Mouse (Mus musculus) forebrain, embryonic 14.5 days (tissue): ENCODE results near the gene Mcfd2. TPM values are rescaled to one million over a fixed set of nuclear protein-coding genes. Genes with fewer than 3 reads are reported as not detected.

Source experiments
- ATAC-seq: fragments of 200-750 bp; cut with Nextera tagmentation; 2 replicates; pipeline ENCODE4 v1.8.0; 2017; ENCODE audit warnings: mild to moderate bottlenecking, moderate library complexity
- DNase-seq: peaks from one replicate; pipeline ENCODE4 v3.0.0-alpha.2; 2015; ENCODE audit warnings: low spot score
- H3K27ac ChIP-seq: fragments of 300-500 bp; sonication (generic); 2 replicates; pipeline ENCODE4 v1.5.1; 2014; ENCODE audit warnings: low read depth, mild to moderate bottlenecking, control low read depth, low read length, moderate library complexity
- H3K27me3 ChIP-seq: fragments of 300-500 bp; sonication (generic); replicated peaks from 2 replicates; pipeline ENCODE4 v1.6.1; 2014; ENCODE audit warnings: low read length, control low read depth, mixed read lengths; ENCODE audit not compliant: control insufficient read depth, insufficient read depth
- H3K36me3 ChIP-seq: fragments of 300-500 bp; sonication (generic); 2 replicates; pipeline ENCODE4 v1.6.1; 2014; ENCODE audit warnings: low read length, control low read depth; ENCODE audit not compliant: control insufficient read depth, insufficient read depth
- H3K4me1 ChIP-seq: fragments of 300-500 bp; sonication (generic); 2 replicates; pipeline ENCODE4 v1.6.1; 2014; ENCODE audit warnings: antibody characterized with exemption, low read length, control low read depth; ENCODE audit not compliant: control insufficient read depth, insufficient read depth
- H3K4me2 ChIP-seq: fragments of 300-500 bp; sonication (generic); 2 replicates; pipeline ENCODE4 v1.6.1; 2014; ENCODE audit warnings: mild to moderate bottlenecking, control low read depth, low read length
- H3K4me3 ChIP-seq: fragments of 300-500 bp; sonication (generic); 2 replicates; pipeline ENCODE4 v1.5.1; 2014; ENCODE audit warnings: low read depth, low read length, control low read depth
- H3K9ac ChIP-seq: fragments of 300-500 bp; sonication (generic); 2 replicates; pipeline ENCODE4 v1.6.1; 2014; ENCODE audit warnings: mild to moderate bottlenecking, low read length, control low read depth, moderate library complexity
- H3K9me3 ChIP-seq: fragments of 300-500 bp; sonication (generic); replicated peaks from 2 replicates; pipeline ENCODE4 v1.6.1; 2016; ENCODE audit warnings: low read length, control low read depth, mixed read lengths; ENCODE audit not compliant: control insufficient read depth
- WGBS: fragments of 180-500 bp; shearing (Covaris S2); extraction: QIAGEN DNeasy Blood & Tissue Kit; methylation state at CpG from one replicate; pipeline ENCODE4 v1.1.7; 2014; 5-methylcytosine and 5-hydroxymethylcytosine counted together
- polyA plus RNA-seq: library from polyadenylated mRNA; unstranded; fragments of >200 nt; fragmentation: Nextera tagmentation; extraction: Ambion mirVana; gene quantifications from 2 replicates; pipeline ENCODE4 v1.2.1, GENCODE M21; 2014

The Mcfd2 gene
- polyA plus RNA-seq, 1 experiment from 2014 or later: 63.4 TPM

GRCm38 (mm10) chr17:87235019-87235418 lies 30.7 kb downstream of the Mcfd2 start:
- no peak for DNase-seq
- Histone ChIP-seq H3K27ac (no peak overlapping the region), H3K4me3 (no peak overlapping the region), H3K9ac (no peak overlapping the region), H3K36me3 (no peaks in the 10 kb centered on the region), H3K4me1 (no peaks in the 10 kb centered on the region), H3K27me3 (no peaks in the 10 kb centered on the region), H3K9me3 (no peaks in the 10 kb centered on the region), H3K4me2 (no peak overlapping the region)
- ATAC-seq: no peak
- WGBS: 93% methylated on average over 6 of the region's 6 CpGs

GRCm38 (mm10) chr17:87227878-87228277 lies 37.9 kb downstream of the Mcfd2 start:
- ATAC-seq (no peak), DNase-seq (no peak)
- no peaks in the 10 kb centered on the region for H3K36me3 ChIP-seq
- H3K4me3 ChIP-seq: no peak overlapping the region
- no peaks in the 10 kb centered on the region for H3K9me3 ChIP-seq
- H3K27ac ChIP-seq: no peak overlapping the region
- WGBS: 79% methylated on average over 4 of the region's 4 CpGs
- H3K9ac ChIP-seq: no peak overlapping the region
- H3K4me1 ChIP-seq: no peaks in the 10 kb centered on the region
- no peak overlapping the region for H3K4me2 ChIP-seq
- no peaks in the 10 kb centered on the region for H3K27me3 ChIP-seq

GRCm38 (mm10) chr17:87226079-87226640 lies 39.6 kb downstream of the Mcfd2 start:
- Histone ChIP-seq H3K9ac (no peak overlapping the region), H3K27me3 (no peaks in the 10 kb centered on the region), H3K4me1 (no peaks in the 10 kb centered on the region), H3K4me3 (no peak overlapping the region), H3K27ac (no peak overlapping the region), H3K9me3 (no peaks in the 10 kb centered on the region), H3K4me2 (no peak overlapping the region), H3K36me3 (no peaks in the 10 kb centered on the region)
- ATAC-seq: no peak
- 77% methylated on average over 10 of the region's 10 CpGs for WGBS
- no peak for DNase-seq

GRCm38 (mm10) chr17:87225384-87225783 lies 40.4 kb downstream of the Mcfd2 start:
- ATAC-seq: no peak
- Histone ChIP-seq H3K9ac (no peak overlapping the region), H3K4me3 (no peak overlapping the region), H3K27me3 (no peaks in the 10 kb centered on the region), H3K36me3 (no peaks in the 10 kb centered on the region), H3K9me3 (no peaks in the 10 kb centered on the region), H3K4me2 (no peak overlapping the region), H3K4me1 (no peaks in the 10 kb centered on the region), H3K27ac (no peak overlapping the region)
- WGBS: 89% methylated on average over 9 of the region's 9 CpGs
- no peak for DNase-seq

- 36% methylated on average over 2 of the region's 2 CpGs for WGBS
These were observed 41.3 kb downstream of the Mcfd2 start for GRCm38 (mm10) chr17:87224461-87224860.

GRCm38 (mm10) chr17:87219456-87219855 lies 46.3 kb downstream of the Mcfd2 start:
- DNase-seq (no peak), ATAC-seq (no peak)
- Histone ChIP-seq H3K27ac (no peak overlapping the region), H3K9me3 (no peaks in the 10 kb centered on the region), H3K36me3 (no peaks in the 10 kb centered on the region), H3K9ac (no peak overlapping the region), H3K4me1 (no peaks in the 10 kb centered on the region), H3K4me2 (no peak overlapping the region), H3K4me3 (no peak overlapping the region), H3K27me3 (no peaks in the 10 kb centered on the region)
- 87% methylated on average over 9 of the region's 9 CpGs for WGBS

More at GRCm38 (mm10) chr17:87224461-87224860, 41.3 kb downstream of the Mcfd2 start:
- ATAC-seq (no peak), DNase-seq (no peak)
- Histone ChIP-seq H3K4me1 (no peaks in the 10 kb centered on the region), H3K36me3 (no peaks in the 10 kb centered on the region), H3K9ac (no peak overlapping the region), H3K9me3 (no peaks in the 10 kb centered on the region), H3K4me2 (no peak overlapping the region), H3K27me3 (no peaks in the 10 kb centered on the region), H3K4me3 (no peak overlapping the region), H3K27ac (no peak overlapping the region)

- no peaks in the 10 kb centered on the region for H3K9me3 ChIP-seq
- H3K27me3 ChIP-seq: no peaks in the 10 kb centered on the region
- no peak overlapping the region for H3K27ac ChIP-seq
- no peak overlapping the region for H3K4me2 ChIP-seq
- H3K9ac ChIP-seq: no peak overlapping the region
- DNase-seq (no peak), ATAC-seq (no peak)
- WGBS: 94% methylated on average over 7 of the region's 7 CpGs
- H3K4me1 ChIP-seq: no peaks in the 10 kb centered on the region
- H3K36me3 ChIP-seq: no peaks in the 10 kb centered on the region
- H3K4me3 ChIP-seq: no peak overlapping the region
These were observed 51.2 kb downstream of the Mcfd2 start for GRCm38 (mm10) chr17:87214523-87214922.

GRCm38 (mm10) chr17:87210525-87210924 lies 55.2 kb downstream of the Mcfd2 start:
- no peaks in the 10 kb centered on the region for H3K9me3 ChIP-seq
- H3K4me2 ChIP-seq: no peak overlapping the region
- no peaks in the 10 kb centered on the region for H3K4me1 ChIP-seq
- no peaks in the 10 kb centered on the region for H3K27me3 ChIP-seq
- 86% methylated on average over 2 of the region's 2 CpGs for WGBS
- H3K27ac ChIP-seq: no peak overlapping the region
- H3K4me3 ChIP-seq: no peak overlapping the region
- no peaks in the 10 kb centered on the region for H3K36me3 ChIP-seq
- H3K9ac ChIP-seq: no peak overlapping the region
- ATAC-seq (no peak), DNase-seq (no peak)

- no peaks in the 10 kb centered on the region for H3K27me3 ChIP-seq
- WGBS: 88% methylated on average over 2 of the region's 2 CpGs
- H3K27ac ChIP-seq: no peak overlapping the region
- no peak overlapping the region for H3K4me3 ChIP-seq
- no peaks in the 10 kb centered on the region for H3K36me3 ChIP-seq
- no peak overlapping the region for H3K4me2 ChIP-seq
- ATAC-seq (no peak), DNase-seq (no peak)
- H3K9ac ChIP-seq: no peak overlapping the region
- H3K4me1 ChIP-seq: no peaks in the 10 kb centered on the region
- H3K9me3 ChIP-seq: no peaks in the 10 kb centered on the region
These were observed 58.9 kb downstream of the Mcfd2 start for GRCm38 (mm10) chr17:87206885-87207284.
